ENCODE assay signal across 8 mouse cellular contexts in the genomic region with DNA sequence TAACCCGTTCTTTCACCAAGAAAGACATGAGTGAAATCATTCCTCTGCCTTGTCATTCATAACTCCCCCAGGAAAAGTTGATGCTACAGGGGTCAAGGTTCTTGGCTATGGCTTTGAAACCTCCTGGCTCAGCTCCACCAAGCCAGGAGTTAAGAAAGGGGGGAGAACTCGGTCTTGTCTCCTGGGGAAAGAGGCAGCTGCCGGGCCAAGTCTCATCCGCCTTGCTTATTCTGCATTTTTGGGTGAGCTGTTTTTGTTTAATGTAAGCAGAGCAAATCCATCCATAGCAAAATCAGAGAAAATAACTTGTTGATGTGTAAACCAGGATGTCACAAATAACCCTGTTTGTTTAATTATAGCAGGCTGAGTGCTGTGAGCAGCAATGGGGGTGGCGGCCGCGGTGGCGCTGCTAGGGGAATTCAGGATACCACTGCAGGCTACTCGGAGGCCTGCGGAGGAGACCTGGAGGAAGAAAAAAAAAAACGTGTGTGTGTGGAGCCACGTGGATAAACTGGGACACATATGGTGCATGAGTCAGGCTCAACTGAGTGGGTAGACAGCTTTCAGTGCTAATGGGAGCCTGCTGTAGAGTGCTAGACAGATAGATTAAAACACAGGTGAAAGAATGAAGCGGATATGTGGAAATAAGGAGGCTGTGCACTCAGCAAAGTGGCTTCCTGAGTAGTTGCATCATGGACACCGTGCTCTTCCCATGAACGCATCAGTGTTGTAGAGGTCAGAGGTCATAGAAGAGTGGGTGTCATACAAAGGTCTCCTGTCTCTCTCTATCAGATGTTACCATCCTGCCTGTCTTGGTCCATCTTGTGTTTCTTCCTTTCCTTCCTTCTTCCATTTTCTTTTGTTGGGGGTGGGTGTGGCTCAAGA.
DNase-seq lines count a peak whose midpoint lies in the region; ATAC-seq and TF ChIP-seq lines count a peak whose summit lies in the region.

No protein-coding gene starts in this region.

- DNase-seq in gastrocnemius, adult 2 months: peak; percentile 50
- no peak for DNase-seq in gastrocnemius, postnatal 4 days (ENCODE audit: low spot score in 2 of 2)
- DNase-seq in adipocyte (ENCODE audit: low spot score): peak; percentile 16
- DNase-seq in layer of hippocampus, adult 9-11 months: peak; percentile 81
- DNase-seq in spleen, adult 12 weeks (ENCODE audit: low spot score): no peak
- no peak for DNase-seq in stomach, postnatal 0 days (ENCODE audit: low spot score)
- DNase-seq in hindbrain, embryonic 14.5 days (ENCODE audit: low spot score): no peak

- H3K9ac ChIP-seq in stomach, postnatal 0 days (ENCODE audit: low read length): no peak overlapping the region
- H3K9ac ChIP-seq in hindbrain, embryonic 14.5 days: no peak overlapping the region

- no peak overlapping the region for H3K4me2 ChIP-seq in stomach, postnatal 0 days (replicated peaks; ENCODE audit: low read depth)
- H3K4me2 ChIP-seq in hindbrain, embryonic 14.5 days (replicated peaks): no peak overlapping the region

- no peaks in the 10 kb centered on the region for H3K4me1 ChIP-seq in stomach, postnatal 0 days (replicated peaks; ENCODE audit: control insufficient read depth, insufficient read depth)
- no peaks in the 10 kb centered on the region for H3K4me1 ChIP-seq in hindbrain, embryonic 14.5 days (replicated peaks; ENCODE audit: control insufficient read depth, insufficient read depth, low read length)

- WGBS in stomach, postnatal 0 days: 74% methylated on average over 15 of the region's 15 CpGs
- 77% methylated on average over 15 of the region's 15 CpGs for WGBS in hindbrain, embryonic 14.5 days

- no peak for TF ChIP-seq EP300 in stomach, postnatal 0 days (optimal IDR thresholded peaks at IDR 0.05)

- H3K27me3 ChIP-seq in stomach, postnatal 0 days (ENCODE audit: control insufficient read depth, insufficient read depth, low read length): no peaks in the 10 kb centered on the region
- H3K27me3 ChIP-seq in hindbrain, embryonic 14.5 days (ENCODE audit: control insufficient read depth, insufficient read depth, low read length): no peaks in the 10 kb centered on the region

- no peak overlapping the region for H3K27ac ChIP-seq in gastrocnemius, adult 2 months
- H3K27ac ChIP-seq in stomach, postnatal 0 days (replicated peaks): no peak overlapping the region
- H3K27ac ChIP-seq in hindbrain, embryonic 14.5 days: no peak overlapping the region

- no peaks in the 10 kb centered on the region for H3K36me3 ChIP-seq in stomach, postnatal 0 days (ENCODE audit: control insufficient read depth, insufficient read depth, low read length)
- no peaks in the 10 kb centered on the region for H3K36me3 ChIP-seq in hindbrain, embryonic 14.5 days (replicated peaks; ENCODE audit: control insufficient read depth, insufficient read depth)

- intact Hi-C loops in gastrocnemius, adult 2 months (cut with DNase I): loop anchor here (10.0 kb wide), 1 partner anchor 261 kb away; no protein-coding TSS in a partner anchor

- no peak for TF ChIP-seq CTCF in gastrocnemius, adult 2 months (IDR thresholded peaks at IDR 0.05)
- TF ChIP-seq CTCF in stomach, postnatal 0 days (IDR thresholded peaks at IDR 0.05; ENCODE audit: low read depth): no peak

- ATAC-seq in frontal cortex, adult (ENCODE audit: low TSS enrichment): peak; percentile 98
- no peak for ATAC-seq in stomach, postnatal 0 days (ENCODE audit: low FRiP score, low TSS enrichment)
- no peak for ATAC-seq in hindbrain, embryonic 14.5 days (ENCODE audit: low FRiP score)

- H3K9me3 ChIP-seq in stomach, postnatal 0 days (ENCODE audit: control insufficient read depth, low read length): no peaks in the 10 kb centered on the region
- 0 out of 2 replicates have a peak, but pooled peaks cover 2% of the 10 kb centered on the region for H3K9me3 ChIP-seq in hindbrain, embryonic 14.5 days (ENCODE audit: control insufficient read depth, low read length)

- no peak overlapping the region for H3K4me3 ChIP-seq in gastrocnemius, adult 2 months
- H3K4me3 ChIP-seq in stomach, postnatal 0 days (ENCODE audit: low read depth, low read length): no peak overlapping the region
- H3K4me3 ChIP-seq in hindbrain, embryonic 14.5 days (replicated peaks; ENCODE audit: low read length): no peak overlapping the region

Comparison
In these comparisons a context has a peak if more than half of its experiments do, and no peak if none do; other contexts are left out.
1. DNase-seq: peak in gastrocnemius, adult 2 months (single experiment), adipocyte (single experiment) and layer of hippocampus, adult 9-11 months (single experiment); none in gastrocnemius, postnatal 4 days (0 of 2), spleen, adult 12 weeks (single experiment), stomach, postnatal 0 days (single experiment) and hindbrain, embryonic 14.5 days (single experiment).